Mouse (Mus musculus) liver, adult 2 months (tissue): ENCODE data around the gene Trap1.
"Not testable (repeated sequence)": the region's sequence is repeated elsewhere in the genome, so short reads cannot be mapped to it uniquely, and the experiment has no call there.

Source experiments
- CTCF ChIP-seq: fragments of 200-500 bp; IDR thresholded peaks from 2 replicates; pipeline ENCODE4 v1.5.1; 2011; ENCODE audit warnings: low read depth, low read length, control low read depth
- POLR2A ChIP-seq: fragments of 200-500 bp; IDR thresholded peaks from 2 replicates; pipeline ENCODE4 v1.6.1; 2011; ENCODE audit warnings: low read length, control low read depth; ENCODE audit not compliant: insufficient read depth; ENCODE audit errors: extremely low read depth

- TF ChIP-seq CTCF, POLR2A: not testable (repeated sequence)
These were observed 60.2 kb downstream of the Trap1 start for GRCm38 (mm10) chr16:4017466-4017865.
